Mouse (Mus musculus) megakaryocyte, embryonic 14.5 days (primary cell): ENCODE measurements around the gene Apoc2.

Experiments used
- FLI1 ChIP-seq: IDR thresholded peaks from 2 replicates; pipeline ENCODE4 v1.6.1; 2012; ENCODE audit warnings: low read length, inconsistent platforms, mixed read lengths
- GATA1 ChIP-seq: IDR thresholded peaks from 3 replicates; pipeline ENCODE4 v1.6.1; 2012; ENCODE audit warnings: mixed read lengths, low read length, inconsistent platforms, borderline replicate concordance

DNA sequence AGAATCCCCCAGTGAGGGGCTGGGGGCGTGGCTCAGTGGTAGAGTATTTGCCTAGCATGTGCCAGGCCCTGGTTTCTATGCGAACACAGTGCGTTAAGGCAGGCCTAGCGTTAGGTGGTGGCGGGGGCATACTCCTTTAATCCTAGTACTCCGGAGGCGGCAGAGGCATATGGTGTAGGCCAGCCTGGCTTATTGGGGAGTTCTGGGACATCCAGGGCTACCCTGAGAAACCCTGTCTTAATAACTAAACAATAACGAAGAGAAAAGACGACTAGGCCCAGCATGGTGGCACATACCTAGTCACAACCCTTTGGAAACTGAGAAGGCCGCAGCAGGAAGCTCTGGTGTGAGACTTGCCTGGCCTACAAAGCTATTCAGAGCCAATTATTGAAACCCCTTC is 10.4 kb upstream of the Apoc2 start:
- no peak for TF ChIP-seq GATA1
- no peak for TF ChIP-seq FLI1
